Mouse (Mus musculus): ENCODE measurements at regions not wholly inside any gene's neighbourhood (a gene's known extent, or its start where the extent isn't known, plus 50 kb on each side); places are given as distances from the start of the nearest gene placed in this dataset.

GRCm38 (mm10) chr8:56682564-56682963 is 131.7 kb downstream of the Fbxo8 start:
- no peak overlapping the region for H3K4me2 ChIP-seq (ENCODE audit: low read length)
- ATAC-seq (ENCODE audit: low FRiP score, low TSS enrichment): no peak
- H3K4me3 ChIP-seq (replicated peaks; ENCODE audit: low read depth, low read length): no peak overlapping the region
- H3K36me3 ChIP-seq (ENCODE audit: control insufficient read depth, insufficient read depth, low read length): no peaks in the 10 kb centered on the region
- H3K9me3 ChIP-seq (ENCODE audit: control insufficient read depth, low read length): no peaks in the 10 kb centered on the region
- H3K9ac ChIP-seq (replicated peaks; ENCODE audit: low read length): no peak overlapping the region
- H3K4me1 ChIP-seq (ENCODE audit: control insufficient read depth, insufficient read depth, low read length): no peaks in the 10 kb centered on the region
- H3K27ac ChIP-seq (replicated peaks; ENCODE audit: low read depth, low read length): no peak overlapping the region
- H3K27me3 ChIP-seq (ENCODE audit: control insufficient read depth, insufficient read depth, low read length): no peaks in the 10 kb centered on the region
- DNase-seq: peak; percentile 76
- 21% methylated on average over 3 of the region's 3 CpGs for WGBS

DNA sequence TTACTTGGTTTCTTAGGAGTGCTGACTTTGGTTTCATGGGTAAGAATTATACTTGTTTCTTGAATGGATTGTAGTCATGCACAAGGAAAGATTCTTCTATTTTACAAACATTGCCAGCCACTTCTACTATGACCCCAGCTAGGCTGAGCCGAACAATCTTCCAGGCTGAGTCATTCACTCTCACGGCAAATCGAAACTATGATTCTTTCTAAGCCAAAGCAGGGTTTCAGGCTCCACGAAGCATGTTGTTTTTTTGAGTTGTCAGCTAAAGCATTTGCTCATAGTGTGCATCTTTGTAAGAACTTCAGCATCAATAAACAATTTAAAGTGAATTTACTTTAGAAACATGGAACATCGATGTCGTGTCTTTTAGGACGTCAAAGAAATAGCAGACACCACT is 133.5 kb downstream of the Fbxo8 start:
- no peak overlapping the region for H3K27ac ChIP-seq (replicated peaks; ENCODE audit: low read depth, low read length)
- no peak for DNase-seq
- no peak overlapping the region for H3K4me2 ChIP-seq (ENCODE audit: low read length)
- WGBS: 86% methylated on average over 7 of the region's 7 CpGs
- no peak for ATAC-seq (ENCODE audit: low FRiP score, low TSS enrichment)
- no peak overlapping the region for H3K9ac ChIP-seq (replicated peaks; ENCODE audit: low read length)
- H3K27me3 ChIP-seq (ENCODE audit: control insufficient read depth, insufficient read depth, low read length): no peaks in the 10 kb centered on the region
- no peak overlapping the region for H3K4me3 ChIP-seq (replicated peaks; ENCODE audit: low read depth, low read length)
- H3K36me3 ChIP-seq (ENCODE audit: control insufficient read depth, insufficient read depth, low read length): no peaks in the 10 kb centered on the region
- H3K4me1 ChIP-seq (ENCODE audit: control insufficient read depth, insufficient read depth, low read length): no peaks in the 10 kb centered on the region
- H3K9me3 ChIP-seq (ENCODE audit: control insufficient read depth, low read length): no peaks in the 10 kb centered on the region

GRCm38 (mm10) chr8:56695436-56695835 is 144.5 kb downstream of the Fbxo8 start:
- H3K27me3 ChIP-seq (ENCODE audit: control insufficient read depth, insufficient read depth, low read length): no peaks in the 10 kb centered on the region
- H3K9me3 ChIP-seq (ENCODE audit: control insufficient read depth, low read length): no peaks in the 10 kb centered on the region
- WGBS: 88% methylated on average over 1 of the region's 1 CpGs
- no peak for DNase-seq
- no peaks in the 10 kb centered on the region for H3K36me3 ChIP-seq (ENCODE audit: control insufficient read depth, insufficient read depth, low read length)
- no peak overlapping the region for H3K4me2 ChIP-seq (ENCODE audit: low read length)
- no peaks in the 10 kb centered on the region for H3K4me1 ChIP-seq (ENCODE audit: control insufficient read depth, insufficient read depth, low read length)
- no peak for ATAC-seq (ENCODE audit: low FRiP score, low TSS enrichment)
- no peak overlapping the region for H3K9ac ChIP-seq (replicated peaks; ENCODE audit: low read length)
- no peak overlapping the region for H3K4me3 ChIP-seq (replicated peaks; ENCODE audit: low read depth, low read length)
- no peak overlapping the region for H3K27ac ChIP-seq (replicated peaks; ENCODE audit: low read depth, low read length)

DNA sequence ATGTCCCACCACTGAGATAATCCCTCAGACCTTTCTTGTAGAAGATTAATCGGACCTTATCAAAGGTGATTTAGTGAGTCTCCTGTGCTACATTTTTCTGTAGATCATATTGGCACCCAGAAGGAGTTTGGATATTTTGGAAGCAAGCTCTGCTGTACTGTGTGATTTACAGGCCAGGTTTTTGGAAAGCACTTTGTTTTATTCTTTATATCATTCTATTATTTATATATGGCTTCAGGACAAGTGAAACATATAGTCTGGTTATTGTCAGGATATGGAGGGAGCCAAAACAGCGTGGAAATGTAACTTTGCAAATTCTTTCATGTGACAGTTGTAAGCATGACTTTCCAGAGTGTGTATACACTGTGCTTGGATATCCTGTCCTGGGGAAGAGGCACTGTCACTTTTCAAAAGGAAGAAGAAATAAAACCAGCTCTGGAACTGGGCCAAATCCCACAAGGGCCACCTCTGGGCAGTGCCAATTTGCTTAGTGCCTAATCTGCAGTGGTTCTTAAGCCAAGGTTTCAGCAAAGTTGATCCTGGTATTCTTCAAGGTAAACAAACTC is 149.8 kb downstream of the Fbxo8 start:
- Histone ChIP-seq H3K4me2 (ENCODE audit: low read length) (no peak overlapping the region), H3K27me3 (ENCODE audit: control insufficient read depth, insufficient read depth, low read length) (no peaks in the 10 kb centered on the region), H3K9ac (replicated peaks; ENCODE audit: low read length) (no peak overlapping the region), H3K36me3 (ENCODE audit: control insufficient read depth, insufficient read depth, low read length) (no peaks in the 10 kb centered on the region), H3K9me3 (ENCODE audit: control insufficient read depth, low read length) (no peaks in the 10 kb centered on the region), H3K4me1 (ENCODE audit: control insufficient read depth, insufficient read depth, low read length) (no peaks in the 10 kb centered on the region), H3K4me3 (replicated peaks; ENCODE audit: low read depth, low read length) (no peak overlapping the region), H3K27ac (replicated peaks; ENCODE audit: low read depth, low read length) (no peak overlapping the region)
- WGBS: 89% methylated on average over 2 of the region's 2 CpGs
- ATAC-seq (ENCODE audit: low FRiP score, low TSS enrichment): no peak
- no peak for DNase-seq

GRCm38 (mm10) chr8:56706377-56706776 is 155.5 kb downstream of the Fbxo8 start:
- peak; percentile 1 for DNase-seq

DNA sequence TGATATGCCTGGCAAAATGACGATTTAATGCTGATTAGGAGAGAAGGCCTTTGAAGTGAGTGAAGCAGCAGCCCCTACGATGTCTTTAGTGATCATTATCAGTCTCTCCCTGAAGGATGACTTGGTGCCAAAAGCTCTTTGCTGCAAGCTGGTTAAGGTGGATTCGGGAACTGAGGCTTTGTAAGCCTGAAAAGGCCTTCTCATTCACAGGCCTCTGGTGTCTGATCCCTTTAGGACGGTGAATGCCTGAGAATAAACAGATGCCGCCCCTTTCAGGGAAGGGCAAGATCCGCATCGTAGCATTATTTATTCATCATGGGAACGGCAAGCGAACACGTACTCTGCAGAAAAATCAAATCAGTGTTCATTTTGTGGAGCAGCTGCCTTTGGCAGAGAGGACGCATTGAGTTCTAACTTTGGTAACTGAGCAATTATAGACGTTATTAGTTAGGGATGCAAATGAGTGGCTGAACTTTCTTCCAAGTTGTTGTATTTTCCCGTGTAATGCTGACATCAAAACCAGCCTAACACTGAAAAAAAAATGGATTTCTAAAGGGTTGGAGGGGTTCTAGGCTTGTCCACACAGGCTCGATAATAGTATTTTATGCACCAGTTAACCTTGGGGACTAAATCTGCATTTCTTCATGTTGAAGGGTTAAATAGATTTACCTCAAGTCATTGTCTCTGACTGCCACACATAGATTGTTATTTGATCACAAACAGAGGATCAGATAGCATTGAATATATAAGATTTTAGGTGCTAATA is 156.2 kb downstream of the Fbxo8 start:
- 3% methylated on average over 14 of the region's 14 CpGs for WGBS
- Histone ChIP-seq H3K4me2 (ENCODE audit: low read length) (peak overlapping the region; percentile 52), H3K9me3 (ENCODE audit: control insufficient read depth, low read length) (no peaks in the 10 kb centered on the region), H3K4me1 (ENCODE audit: control insufficient read depth, insufficient read depth, low read length) (0 out of 2 replicates have a peak, but pooled peaks cover 8% of the 10 kb centered on the region), H3K27ac (replicated peaks; ENCODE audit: low read depth, low read length) (no peak overlapping the region), H3K27me3 (ENCODE audit: control insufficient read depth, insufficient read depth, low read length) (no peaks in the 10 kb centered on the region), H3K36me3 (ENCODE audit: control insufficient read depth, insufficient read depth, low read length) (no peaks in the 10 kb centered on the region), H3K4me3 (replicated peaks; ENCODE audit: low read depth, low read length) (peak overlapping the region; percentile 16), H3K9ac (replicated peaks; ENCODE audit: low read length) (peak overlapping the region; percentile 44)
- DNase-seq (peak; percentile 79), ATAC-seq (ENCODE audit: low FRiP score, low TSS enrichment) (peak; percentile 85)

More at GRCm38 (mm10) chr8:56706377-56706776, 155.5 kb downstream of the Fbxo8 start:
- Histone ChIP-seq H3K27ac (replicated peaks; ENCODE audit: low read depth, low read length) (no peak overlapping the region), H3K27me3 (ENCODE audit: control insufficient read depth, insufficient read depth, low read length) (no peaks in the 10 kb centered on the region), H3K36me3 (ENCODE audit: control insufficient read depth, insufficient read depth, low read length) (no peaks in the 10 kb centered on the region), H3K9ac (replicated peaks; ENCODE audit: low read length) (peak overlapping the region; percentile 44), H3K4me2 (ENCODE audit: low read length) (peak overlapping the region; percentile 52), H3K4me1 (ENCODE audit: control insufficient read depth, insufficient read depth, low read length) (0 out of 2 replicates have a peak, but pooled peaks cover 8% of the 10 kb centered on the region), H3K9me3 (ENCODE audit: control insufficient read depth, low read length) (no peaks in the 10 kb centered on the region), H3K4me3 (replicated peaks; ENCODE audit: low read depth, low read length) (peak overlapping the region; percentile 16; the same call in 1 of the 2 replicates)
- no peak for ATAC-seq (ENCODE audit: low FRiP score, low TSS enrichment)
- WGBS: 11% methylated on average over 10 of the region's 10 CpGs

DNA sequence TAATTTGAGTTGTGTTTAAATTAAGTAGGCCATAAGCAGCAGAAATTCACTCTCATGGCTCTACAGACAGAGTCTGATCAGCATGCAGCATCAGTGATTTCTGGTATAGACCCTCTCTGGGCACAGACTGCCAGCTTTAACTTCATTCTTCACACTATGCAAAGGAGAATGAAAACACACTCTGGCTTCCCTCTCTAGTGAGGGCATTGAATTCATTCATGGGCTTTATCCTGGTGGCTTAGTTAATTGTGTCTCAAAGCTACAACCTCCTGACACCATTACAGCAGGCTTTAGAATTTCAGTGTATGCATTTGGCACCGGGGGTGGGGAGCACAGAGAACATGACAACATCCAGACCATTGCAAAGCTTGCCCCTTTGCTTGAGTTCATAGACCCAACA is 169.1 kb downstream of the Fbxo8 start:
- ATAC-seq (ENCODE audit: low FRiP score, low TSS enrichment): no peak
- Histone ChIP-seq H3K4me2 (ENCODE audit: low read length) (no peak overlapping the region), H3K4me1 (ENCODE audit: control insufficient read depth, insufficient read depth, low read length) (no peaks in the 10 kb centered on the region), H3K4me3 (replicated peaks; ENCODE audit: low read depth, low read length) (no peak overlapping the region), H3K27ac (replicated peaks; ENCODE audit: low read depth, low read length) (no peak overlapping the region), H3K9me3 (ENCODE audit: control insufficient read depth, low read length) (no peaks in the 10 kb centered on the region), H3K9ac (replicated peaks; ENCODE audit: low read length) (no peak overlapping the region), H3K36me3 (ENCODE audit: control insufficient read depth, insufficient read depth, low read length) (no peaks in the 10 kb centered on the region), H3K27me3 (ENCODE audit: control insufficient read depth, insufficient read depth, low read length) (no peaks in the 10 kb centered on the region)
- WGBS: 56% methylated on average over 1 of the region's 1 CpGs
- no peak for DNase-seq

DNA sequence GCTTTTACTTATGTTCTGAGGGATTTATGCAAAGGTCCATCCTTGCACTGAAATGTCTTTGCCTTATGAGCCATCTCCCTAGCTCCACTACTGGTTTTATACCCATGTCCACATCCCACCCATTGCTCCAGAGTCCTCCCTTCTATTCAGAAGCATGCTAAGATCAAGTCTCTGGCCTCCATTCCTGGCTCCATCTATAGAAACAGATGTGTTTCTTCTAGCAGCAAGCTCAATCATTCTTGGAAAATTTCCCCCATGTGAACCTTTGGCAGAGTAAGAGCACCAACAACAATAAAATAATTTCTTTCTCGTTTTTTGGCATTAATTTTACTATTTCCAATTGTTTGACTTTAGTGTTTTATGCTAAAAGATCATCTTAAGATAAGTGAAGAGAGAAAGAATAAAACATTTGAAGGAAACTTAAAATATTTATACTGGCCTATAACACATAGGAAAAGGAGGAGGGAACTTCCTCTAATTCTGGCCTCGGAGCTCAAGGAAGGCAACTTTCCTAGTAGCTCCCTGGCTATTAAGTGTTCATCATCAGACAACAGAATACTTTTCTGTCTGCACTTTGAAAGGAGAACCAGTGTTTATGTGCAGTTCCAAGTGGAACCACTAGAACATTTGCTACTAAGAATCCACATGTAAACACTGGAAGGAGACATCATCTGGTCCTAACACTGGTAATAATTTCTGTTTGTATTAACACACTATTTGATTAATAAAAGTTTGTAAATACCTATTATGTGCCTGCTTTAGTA is 171.8 kb downstream of the Fbxo8 start:
- H3K9me3 ChIP-seq (ENCODE audit: control insufficient read depth, low read length): no peaks in the 10 kb centered on the region
- no peak for DNase-seq
- no peak overlapping the region for H3K4me3 ChIP-seq (replicated peaks; ENCODE audit: low read depth, low read length)
- no peak overlapping the region for H3K4me2 ChIP-seq (ENCODE audit: low read length)
- 74% methylated on average over 2 of the region's 2 CpGs for WGBS
- no peaks in the 10 kb centered on the region for H3K4me1 ChIP-seq (ENCODE audit: control insufficient read depth, insufficient read depth, low read length)
- no peaks in the 10 kb centered on the region for H3K27me3 ChIP-seq (ENCODE audit: control insufficient read depth, insufficient read depth, low read length)
- no peak for ATAC-seq (ENCODE audit: low FRiP score, low TSS enrichment)
- H3K36me3 ChIP-seq (ENCODE audit: control insufficient read depth, insufficient read depth, low read length): no peaks in the 10 kb centered on the region
- H3K27ac ChIP-seq (replicated peaks; ENCODE audit: low read depth, low read length): no peak overlapping the region
- no peak overlapping the region for H3K9ac ChIP-seq (replicated peaks; ENCODE audit: low read length)

All from midbrain, embryonic 14.5 days (tissue).